Mouse (Mus musculus) adrenal gland, adult 8-10 months (tissue): ENCODE data around the gene Rptor. TPM values are rescaled to one million over a fixed set of nuclear protein-coding genes. Genes with fewer than 3 reads are reported as not detected.

Source experiments
- DNase-seq: peaks from one replicate; pipeline ENCODE4 v3.0.0; 2022
- total RNA-seq, 4 experiments: library from RNA; stranded (reverse); gene quantifications; 2 replicates each; pipeline ENCODE4 v1.2.4; 2022

Rptor gene
- total RNA-seq, 4 experiments from 2014 or later, result 57.6 to 74.5 (median 59.9) TPM

GRCm38 (mm10) chr11:119607464-119607863 lies 4.8 kb downstream of the Rptor start:
- no peak for DNase-seq

GRCm38 (mm10) chr11:119611496-119611895 lies 8.8 kb downstream of the Rptor start:
- DNase-seq, result no peak

GRCm38 (mm10) chr11:119612179-119612578 lies 9.5 kb downstream of the Rptor start:
- DNase-seq, result no peak

- peak; percentile 16 for DNase-seq
Observed at GRCm38 (mm10) chr11:119615087-119615486, 12.4 kb downstream of the Rptor start.

GRCm38 (mm10) chr11:119618763-119619162 lies 16.1 kb downstream of the Rptor start:
- DNase-seq, result no peak

GRCm38 (mm10) chr11:119621266-119621665 lies 18.6 kb downstream of the Rptor start:
- DNase-seq, result no peak

- DNase-seq, result no peak
Observed at GRCm38 (mm10) chr11:119623800-119624199, 21.1 kb downstream of the Rptor start.

- DNase-seq, result no peak
Observed at GRCm38 (mm10) chr11:119624401-119624800, 21.7 kb downstream of the Rptor start.

GRCm38 (mm10) chr11:119624955-119625354 lies 22.2 kb downstream of the Rptor start:
- no peak for DNase-seq

- no peak for DNase-seq
Observed at GRCm38 (mm10) chr11:119625476-119625875, 22.8 kb downstream of the Rptor start.

- DNase-seq, result no peak
Observed at GRCm38 (mm10) chr11:119625943-119626342, 23.2 kb downstream of the Rptor start.

- DNase-seq, result no peak
Observed at GRCm38 (mm10) chr11:119627243-119627642, 24.5 kb downstream of the Rptor start.

- DNase-seq, result no peak
Observed at GRCm38 (mm10) chr11:119629072-119629471, 26.4 kb downstream of the Rptor start.

GRCm38 (mm10) chr11:119630329-119630728 lies 27.6 kb downstream of the Rptor start:
- no peak for DNase-seq

GRCm38 (mm10) chr11:119631222-119631870 lies 28.6 kb downstream of the Rptor start:
- no peak for DNase-seq

GRCm38 (mm10) chr11:119636371-119636883 lies 33.7 kb downstream of the Rptor start:
- DNase-seq, result peak; percentile 42

GRCm38 (mm10) chr11:119637519-119637918 lies 34.8 kb downstream of the Rptor start:
- DNase-seq, result no peak

- DNase-seq, result no peak
Observed at GRCm38 (mm10) chr11:119640491-119640890, 37.8 kb downstream of the Rptor start.

GRCm38 (mm10) chr11:119641831-119642381 lies 39.2 kb downstream of the Rptor start:
- no peak for DNase-seq

- DNase-seq, result no peak
Observed at GRCm38 (mm10) chr11:119643347-119643746, 40.6 kb downstream of the Rptor start.

GRCm38 (mm10) chr11:119644140-119644539 lies 41.4 kb downstream of the Rptor start:
- no peak for DNase-seq

- no peak for DNase-seq
Observed at GRCm38 (mm10) chr11:119644612-119645379, 42.1 kb downstream of the Rptor start.

- no peak for DNase-seq
Observed at GRCm38 (mm10) chr11:119650456-119650855, 47.8 kb downstream of the Rptor start.
